9 mouse cellular contexts compared by ENCODE assay signal in the genomic region with DNA sequence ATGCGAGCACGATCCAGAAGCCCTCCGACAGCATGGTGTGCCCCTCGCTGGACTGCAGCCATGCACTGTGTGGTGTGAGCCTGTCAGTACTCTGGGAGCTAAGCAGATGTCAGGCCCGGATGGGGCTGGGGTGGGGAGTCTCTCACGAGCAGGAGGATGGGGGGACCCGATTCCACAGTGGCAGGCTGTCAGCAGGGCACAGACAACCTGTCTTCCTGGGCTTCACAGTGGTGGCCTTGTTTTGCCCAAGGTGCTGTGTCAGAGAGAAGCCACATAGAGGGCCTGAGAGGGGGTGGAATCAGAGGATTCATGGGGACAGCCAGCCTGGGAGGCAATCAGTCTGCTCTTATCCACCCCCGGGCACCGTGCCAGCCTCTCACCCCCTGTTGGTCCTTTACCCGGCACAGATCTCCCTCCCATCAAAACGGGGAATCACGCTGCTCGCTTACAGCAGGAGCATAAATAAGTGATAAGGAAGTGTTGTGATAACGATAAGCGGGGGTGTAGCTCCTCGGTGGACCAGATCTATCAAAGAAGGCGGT. TPM values are rescaled to one million over a fixed set of nuclear protein-coding genes. Genes with fewer than 3 reads are reported as not detected.
DNase-seq lines count a peak whose midpoint lies in the region; ATAC-seq lines count a peak whose summit lies in the region.
"Had no signal": no experiment of that assay in that cellular context is flagged by ENCODE, and none has a peak within 500 bp of the region (broad histone marks: within the 10 kb centered on the region; RNA-seq: fewer than 3 reads in every experiment).

No protein-coding gene starts in this region.

- H3K4me1 ChIP-seq in heart, embryonic 15.5 days (replicated peaks): peaks cover 37% of the 10 kb centered on the region

- H3K9ac ChIP-seq in heart, embryonic 15.5 days: no peak overlapping the region
- H3K9ac ChIP-seq: midbrain, embryonic 12.5 days had no signal

- 25% methylated on average over 17 of the region's 17 CpGs for whole genome bisulfite sequencing in heart, embryonic 15.5 days

- no peak overlapping the region for H3K4me3 ChIP-seq in heart, embryonic 15.5 days
- H3K4me3 ChIP-seq: midbrain, embryonic 12.5 days had no signal

- no peaks in the 10 kb centered on the region for H3K9me3 ChIP-seq in heart, embryonic 15.5 days (replicated peaks)
- H3K9me3 ChIP-seq: midbrain, embryonic 12.5 days had no signal

- ATAC-seq in heart, embryonic 15.5 days (replicated peaks; ENCODE audit: insufficient number of reproducible peaks, insufficient read depth, low FRiP score, low read depth): 0 out of 2 replicates have a peak, but pooled peaks have one; percentile 3
- no peak for ATAC-seq in megakaryocyte, adult 5-6 weeks (ENCODE audit: poor library complexity, severe bottlenecking)

- peak overlapping the region; percentile 23 for H3K4me2 ChIP-seq in heart, embryonic 15.5 days
- H3K4me2 ChIP-seq: midbrain, embryonic 12.5 days had no signal

- H3K27me3 ChIP-seq in heart, embryonic 15.5 days: peaks cover 4% of the 10 kb centered on the region; the same call in 1 of the 2 replicates

- no peaks in the 10 kb centered on the region for H3K36me3 ChIP-seq in heart, embryonic 15.5 days
- H3K36me3 ChIP-seq: midbrain, embryonic 12.5 days had no signal

- H3K27ac ChIP-seq in heart, embryonic 15.5 days: no peak overlapping the region
- H3K27ac ChIP-seq: midbrain, embryonic 12.5 days had no signal

- DNase-seq in heart, adult 9 months (ENCODE audit: low spot score in 2 of 2): no peak
- DNase-seq in testis, postnatal 10 days (ENCODE audit: low spot score): peak; percentile 67
- no peak for DNase-seq in testis, postnatal 14 days (ENCODE audit: low spot score)
- peak; percentile 43 to 69 for DNase-seq in layer of hippocampus, adult 18-20 months (ENCODE audit: low spot score in 2 of 2)
- DNase-seq in c-Kit-positive CD71-positive TER-119-positive erythroid progenitor cells, embryonic 14.5 days (ENCODE audit: low spot score): no peak
- DNase-seq in adipocyte (ENCODE audit: low spot score): no peak

RNA-seq across cellular contexts. Expression of a gene that starts 53.2 kb away (rescaled TPM):
- 0.26 and 0.44 TPM in 2 replicates for polyA plus RNA-seq in heart, embryonic 15.5 days (2015; fragmentation: Nextera tagmentation; extraction: Ambion mirVana)
- 1 to 10 TPM; 3.2 to 3.5 TPM for total RNA-seq in layer of hippocampus, adult 18-20 months (2021)
- not detected in 2 replicates for total RNA-seq in megakaryocyte, adult 5-6 weeks (2015)
- not detected in 2 replicates for total RNA-seq in megakaryocyte, adult 5-6 weeks (2017)

Comparison
In these comparisons a context has a peak if more than half of its experiments do, and no peak if none do; other contexts are left out.
1. DNase-seq: peak in testis, postnatal 10 days (single experiment) and layer of hippocampus, adult 18-20 months (2 of 2); none in heart, adult 9 months (0 of 2), testis, postnatal 14 days (single experiment), c-Kit-positive CD71-positive TER-119-positive erythroid progenitor cells, embryonic 14.5 days (single experiment) and adipocyte (single experiment).
2. RNA of a gene that starts 53.2 kb away (total RNA-seq): 3.2 to 3.5 TPM in layer of hippocampus, adult 18-20 months; not detected in megakaryocyte, adult 5-6 weeks; every median in the first group is over 4 times any median in the second.